In genomic region chr5:25705567-25706349, GRCm38 (mm10) we compare ENCODE assay signal across 8 mouse cellular contexts. TPM values are rescaled to one million over a fixed set of nuclear protein-coding genes. Genes with fewer than 3 reads are reported as not detected.
DNase-seq lines count a peak whose midpoint lies in the region; ATAC-seq and TF ChIP-seq lines count a peak whose summit lies in the region.

Xrcc2 (minus strand) TSS chr5:25705825.

- H3K9me3 ChIP-seq in heart, embryonic 11.5 days (replicated peaks; ENCODE audit: control insufficient read depth, low read length): no peaks in the 10 kb centered on the region
- no peaks in the 10 kb centered on the region for H3K9me3 ChIP-seq in kidney, embryonic 16.5 days (ENCODE audit: low read length)

- DNase-seq in A20 (ENCODE audit: low read depth, low spot score): peak; percentile 96
- DNase-seq in liver, adult 2 months (ENCODE audit: extremely low read depth, low read depth, low spot score): peak; percentile 79
- DNase-seq in splenic B cell, adult 2 months (ENCODE audit: low read depth, low spot score): peak; percentile 97

- H3K4me2 ChIP-seq in heart, embryonic 11.5 days: peak within 1 kb of the TSS; percentile 81
- peak within 1 kb of the TSS; percentile 69 for H3K4me2 ChIP-seq in kidney, embryonic 16.5 days (replicated peaks; ENCODE audit: low read depth, low read length)
- peak within 1 kb of the TSS; percentile 85 for H3K4me2 ChIP-seq in myocyte (ENCODE audit: low read depth)

- no peak for TF ChIP-seq POLR2A in bone marrow macrophage, adult 2 months (IDR thresholded peaks at IDR 0.05; ENCODE audit: borderline replicate concordance, low read depth, low read length)
- TF ChIP-seq POLR2A in embryonic fibroblast, embryonic 13.5 days (IDR thresholded peaks at IDR 0.05; ENCODE audit: low read depth, low read length): peak; percentile 76
- TF ChIP-seq POLR2A in liver, adult 2 months (IDR thresholded peaks at IDR 0.05; ENCODE audit: extremely low read depth, insufficient read depth, low read length): no peak
- peak; percentile 78 for TF ChIP-seq POLR2A in myocyte (IDR thresholded peaks at IDR 0.05; ENCODE audit: insufficient read length, low read depth)

- 7% methylated on average over 51 of the region's 51 CpGs for WGBS in heart, embryonic 11.5 days (ENCODE audit: insufficient replicate concordance)
- WGBS in kidney, embryonic 16.5 days: 9% methylated on average over 51 of the region's 51 CpGs
- 8% methylated on average over 51 of the region's 51 CpGs for WGBS in liver, adult 2 months

- ATAC-seq in heart, embryonic 11.5 days (replicated peaks; ENCODE audit: insufficient number of reproducible peaks, low FRiP score, low TSS enrichment): peak; percentile 90
- ATAC-seq in kidney, embryonic 16.5 days (ENCODE audit: low FRiP score, low TSS enrichment): peak; percentile 97

- H3K9ac ChIP-seq in heart, embryonic 11.5 days (ENCODE audit: low read depth, low read length): peak within 1 kb of the TSS; percentile 83
- H3K9ac ChIP-seq in kidney, embryonic 16.5 days (replicated peaks; ENCODE audit: low read length): peak within 1 kb of the TSS; percentile 79
- peak within 1 kb of the TSS; percentile 80 for H3K9ac ChIP-seq in liver, adult 2 months (ENCODE audit: low read depth, low read length)

- no peak for TF ChIP-seq CTCF in bone marrow macrophage, adult 2 months (IDR thresholded peaks at IDR 0.05; ENCODE audit: low read depth, low read length)
- no peak for TF ChIP-seq CTCF in embryonic fibroblast, embryonic 13.5 days (IDR thresholded peaks at IDR 0.05; ENCODE audit: borderline replicate concordance, insufficient read depth, low read length)
- no peak for TF ChIP-seq CTCF in liver, adult 2 months (IDR thresholded peaks at IDR 0.05; ENCODE audit: low read depth, low read length)

- no peaks in the 10 kb centered on the region for H3K79me2 ChIP-seq in liver, adult 2 months (ENCODE audit: control insufficient read depth, insufficient read depth, low read length)
- H3K79me2 ChIP-seq in myocyte (ENCODE audit: control insufficient read depth, insufficient read depth): peaks cover 5% of the 10 kb centered on the region

- peak within 1 kb of the TSS; percentile 69 for H3K4me3 ChIP-seq in bone marrow macrophage, adult 2 months (ENCODE audit: insufficient read depth, low read length)
- H3K4me3 ChIP-seq in embryonic fibroblast, embryonic 13.5 days (ENCODE audit: insufficient read depth, low read length): peak within 1 kb of the TSS; percentile 87
- H3K4me3 ChIP-seq in heart, embryonic 11.5 days (ENCODE audit: low read depth, low read length): peak within 1 kb of the TSS; percentile 82
- peak within 1 kb of the TSS; percentile 81 for H3K4me3 ChIP-seq in kidney, embryonic 16.5 days (ENCODE audit: low read length)
- H3K4me3 ChIP-seq in liver, adult 2 months (ENCODE audit: insufficient read depth, low read depth, low read length): peak within 1 kb of the TSS; percentile 80
- peak within 1 kb of the TSS; percentile 63 for H3K4me3 ChIP-seq in myocyte

- H3K27me3 ChIP-seq in heart, embryonic 11.5 days (ENCODE audit: control insufficient read depth, insufficient read depth, low read length): no peaks in the 10 kb centered on the region
- H3K27me3 ChIP-seq in kidney, embryonic 16.5 days (ENCODE audit: insufficient read depth, low read length): no peaks in the 10 kb centered on the region
- no peaks in the 10 kb centered on the region for H3K27me3 ChIP-seq in liver, adult 2 months (ENCODE audit: control insufficient read depth, insufficient read depth, low read length)
- no peaks in the 10 kb centered on the region for H3K27me3 ChIP-seq in myocyte (ENCODE audit: control insufficient read depth, insufficient read depth, insufficient read length)
- no peaks in the 10 kb centered on the region for H3K27me3 ChIP-seq in splenic B cell, adult 2 months (ENCODE audit: control insufficient read depth, insufficient read depth, low read length, poor library complexity, severe bottlenecking)

- no peaks in the 10 kb centered on the region for H3K36me3 ChIP-seq in heart, embryonic 11.5 days (ENCODE audit: control insufficient read depth, insufficient read depth, low read length)
- H3K36me3 ChIP-seq in kidney, embryonic 16.5 days (ENCODE audit: insufficient read depth, low read length): peaks cover 5% of the 10 kb centered on the region; the same call in 1 of the 2 replicates
- H3K36me3 ChIP-seq in liver, adult 2 months (ENCODE audit: control insufficient read depth, insufficient read depth, low read length): no peaks in the 10 kb centered on the region
- H3K36me3 ChIP-seq in myocyte (ENCODE audit: control insufficient read depth, insufficient read depth): no peaks in the 10 kb centered on the region
- H3K36me3 ChIP-seq in splenic B cell, adult 2 months (ENCODE audit: control insufficient read depth, insufficient read depth, low read length, poor library complexity, severe bottlenecking): no peaks in the 10 kb centered on the region

- H3K27ac ChIP-seq in bone marrow macrophage, adult 2 months (ENCODE audit: insufficient read depth, low read depth, low read length): no peak within 1 kb of the TSS
- no peak within 1 kb of the TSS for H3K27ac ChIP-seq in embryonic fibroblast, embryonic 13.5 days (ENCODE audit: insufficient read depth, low read length)
- H3K27ac ChIP-seq in heart, embryonic 11.5 days (ENCODE audit: low read depth, low read length): peak within 1 kb of the TSS; percentile 85
- peak within 1 kb of the TSS; percentile 82 for H3K27ac ChIP-seq in kidney, embryonic 16.5 days (ENCODE audit: low read length)
- H3K27ac ChIP-seq in liver, adult 2 months (replicated peaks; ENCODE audit: insufficient read depth, low read depth, low read length): no peak within 1 kb of the TSS

- H3K4me1 ChIP-seq in bone marrow macrophage, adult 2 months (ENCODE audit: control insufficient read depth, insufficient read depth, low read length): peaks cover 9% of the 10 kb centered on the region
- peaks cover 3% of the 10 kb centered on the region; the same call in 1 of the 2 replicates for H3K4me1 ChIP-seq in embryonic fibroblast, embryonic 13.5 days (ENCODE audit: control insufficient read depth, insufficient read depth, low read length)
- peaks cover 8% of the 10 kb centered on the region for H3K4me1 ChIP-seq in heart, embryonic 11.5 days (ENCODE audit: control insufficient read depth, insufficient read depth, low read length)
- H3K4me1 ChIP-seq in kidney, embryonic 16.5 days (ENCODE audit: insufficient read depth, low read length): peaks cover 11% of the 10 kb centered on the region
- H3K4me1 ChIP-seq in liver, adult 2 months (ENCODE audit: control insufficient read depth, insufficient read depth, low read length): peaks cover 2% of the 10 kb centered on the region; the same call in 1 of the 2 replicates

- H3ac ChIP-seq in myocyte (ENCODE audit: control insufficient read depth, insufficient read length): peak within 1 kb of the TSS; percentile 76

TF ChIP-seq in myocyte, 11 proteins besides CTCF, POLR2A, EP300 and RAD21:
- peak; percentile 72 for TF ChIP-seq POLR2AphosphoS2 (IDR thresholded peaks at IDR 0.05; ENCODE audit: insufficient read length, low read depth)
- peak; percentile 94 for TF ChIP-seq E2F4 (IDR thresholded peaks at IDR 0.05; ENCODE audit: insufficient read depth)
- TF ChIP-seq MYOD1 (IDR thresholded peaks at IDR 0.05; ENCODE audit: control insufficient read depth in 1 of 3, insufficient read length in 2 of 3, low read depth in 2 of 3): no peak

RNA-seq across cellular contexts. Expression of gene Xrcc2, which starts in this region (rescaled TPM):
- 3.6 and 4.2 TPM in 2 replicates for polyA plus RNA-seq in bone marrow macrophage, adult 2 months (2012; ENCODE audit: insufficient read depth, insufficient read length, missing spikeins)
- polyA plus RNA-seq in embryonic fibroblast, embryonic 13.5 days (2011; ENCODE audit: insufficient read length, low read depth, missing spikeins): 6.6 and 9.0 TPM in 2 replicates
- 10.0 and 11.1 TPM in 2 replicates for polyA plus RNA-seq in heart, embryonic 11.5 days (2014; fragmentation: Nextera tagmentation; extraction: Ambion mirVana)
- 7.9 and 11.0 TPM in 2 replicates for polyA plus RNA-seq in kidney, embryonic 16.5 days (2015; fragmentation: Nextera tagmentation; extraction: Ambion mirVana)
- 1.6 and 1.8 TPM in 2 replicates for total RNA-seq in liver, adult 2 months (2014; rRNA removed)
- 1.1 and 1.4 TPM in 2 replicates for polyA plus RNA-seq in liver, adult 2 months (2012; rRNA removed)
- polyA plus RNA-seq in myocyte (2012; fragmentation: generic; extraction: Trizol): 3.0 TPM

Comparison
In these comparisons a context has a peak if more than half of its experiments do, and no peak if none do; other contexts are left out.
1. H3K27ac ChIP-seq: peak in heart, embryonic 11.5 days (single experiment) and kidney, embryonic 16.5 days (single experiment); none in bone marrow macrophage, adult 2 months (single experiment), embryonic fibroblast, embryonic 13.5 days (single experiment) and liver, adult 2 months (single experiment).
2. POLR2A ChIP-seq: peak in embryonic fibroblast, embryonic 13.5 days (single experiment) and myocyte (single experiment); none in bone marrow macrophage, adult 2 months (single experiment) and liver, adult 2 months (single experiment).
3. Peak in every context shown above with its lines, with median percentiles within 50 percentile points of each other: DNase-seq, H3K4me3 ChIP-seq, H3K4me2 ChIP-seq and H3K9ac ChIP-seq.